Mouse (Mus musculus) urinary bladder, postnatal 25 days (tissue): ENCODE measurements at regions not wholly inside any gene's neighbourhood (a gene's known extent, or its start where the extent isn't known, plus 50 kb on each side); places are given as distances from the start of the nearest gene placed in this dataset.
A peak's percentile ranks its signal among the peaks of the same experiment; 100 is the strongest.
"Not testable (repeated sequence)": the region's sequence is repeated elsewhere in the genome, so short reads cannot be mapped to it uniquely, and the experiment has no call there.

ENCODE experiments used
- DNase-seq: peaks from one replicate; pipeline ENCODE4 v3.0.0; 2022; ENCODE audit warnings: low spot score

DNA sequence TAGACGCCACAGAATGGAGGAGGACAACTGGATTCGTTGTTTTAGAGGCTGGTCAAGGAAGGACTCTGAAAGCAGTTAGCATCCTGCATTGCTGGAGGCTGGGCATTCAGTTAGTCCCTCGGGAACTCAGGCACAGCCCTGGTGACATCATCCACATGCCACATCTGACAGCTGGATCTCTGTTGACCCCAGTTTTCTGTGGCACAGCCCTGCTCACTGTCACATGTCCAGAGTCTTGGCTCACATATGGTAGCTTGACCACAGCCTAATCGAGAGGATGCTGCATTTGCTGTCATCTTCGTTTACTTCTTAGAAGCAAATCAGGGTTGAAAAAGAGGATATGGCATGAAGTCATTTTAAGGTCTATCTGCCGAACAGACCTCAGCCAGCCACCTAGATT, 265.1 kb downstream of the Setd4 start:
- no peak for DNase-seq

DNA sequence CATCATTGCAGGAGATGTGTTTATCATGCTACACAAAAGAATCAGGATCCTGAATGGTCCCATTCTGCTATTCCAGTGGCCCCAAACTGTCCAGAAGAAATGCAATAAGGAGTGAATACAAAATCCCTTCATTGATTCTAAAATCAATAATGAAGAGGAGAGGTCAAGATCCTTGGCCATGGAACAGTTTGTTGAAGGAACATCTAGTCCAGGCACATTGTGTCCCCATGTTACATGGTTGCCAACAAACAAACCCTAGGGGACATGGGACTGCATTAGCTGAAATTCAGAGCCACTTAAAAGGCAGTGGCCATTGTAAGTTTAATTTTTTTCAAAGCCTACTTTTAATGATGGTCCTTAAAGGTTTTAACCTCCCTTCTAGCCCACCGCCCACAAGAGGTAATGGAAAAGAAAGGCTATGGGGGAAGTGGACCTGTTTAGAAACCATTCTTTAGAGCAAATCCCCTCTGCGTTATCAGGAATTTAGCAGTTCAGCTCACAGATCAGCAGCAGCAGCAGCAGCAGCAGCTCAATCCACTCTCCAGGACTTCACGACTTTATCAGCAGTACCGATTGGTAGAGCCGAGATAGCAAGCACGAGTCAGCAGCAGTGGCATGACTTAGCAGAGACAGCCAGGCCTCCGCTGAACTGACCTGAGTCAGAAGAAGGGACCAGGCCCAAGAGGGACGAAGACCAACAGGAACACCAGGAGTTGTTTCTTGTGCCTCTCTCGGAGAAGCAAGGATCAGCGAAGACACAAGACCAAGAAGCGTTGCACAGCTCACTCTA, 268.3 kb downstream of the Setd4 start:
- no peak for DNase-seq

- DNase-seq: no peak
Observed at GRCm38 (mm10) chr16:93333654-93334053, 270.2 kb downstream of the Setd4 start.

- no peak for DNase-seq
Observed at GRCm38 (mm10) chr16:93328680-93329395, 275.0 kb downstream of the Setd4 start.

GRCm38 (mm10) chr16:93324911-93325310, 279.0 kb downstream of the Setd4 start:
- DNase-seq: no peak

DNA sequence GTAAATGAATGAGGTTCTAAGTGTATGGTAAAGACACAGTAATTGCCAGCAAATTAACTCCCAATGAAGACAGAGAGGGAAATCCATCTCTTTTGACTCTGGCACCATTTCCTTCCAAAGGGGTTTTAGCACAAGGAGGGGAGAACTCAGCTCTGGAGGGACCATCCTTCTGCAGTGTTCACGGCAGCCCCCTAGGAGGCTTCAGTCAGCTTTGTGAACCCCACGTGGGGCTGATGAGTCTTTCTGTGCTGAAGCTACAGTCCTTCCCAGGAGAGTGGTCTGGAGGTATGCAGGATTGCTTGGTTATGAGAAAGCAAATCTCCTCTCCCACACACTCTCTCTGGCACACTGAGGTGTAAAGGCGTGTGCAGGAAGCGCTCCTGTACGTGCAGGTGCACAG, 280.7 kb downstream of the Setd4 start:
- no peak for DNase-seq

- DNase-seq: no peak
Observed at GRCm38 (mm10) chr16:93319581-93319980, 284.3 kb downstream of the Setd4 start.

- DNase-seq: no peak
Observed at GRCm38 (mm10) chr16:93311644-93312043, 292.2 kb downstream of the Setd4 start.

DNA sequence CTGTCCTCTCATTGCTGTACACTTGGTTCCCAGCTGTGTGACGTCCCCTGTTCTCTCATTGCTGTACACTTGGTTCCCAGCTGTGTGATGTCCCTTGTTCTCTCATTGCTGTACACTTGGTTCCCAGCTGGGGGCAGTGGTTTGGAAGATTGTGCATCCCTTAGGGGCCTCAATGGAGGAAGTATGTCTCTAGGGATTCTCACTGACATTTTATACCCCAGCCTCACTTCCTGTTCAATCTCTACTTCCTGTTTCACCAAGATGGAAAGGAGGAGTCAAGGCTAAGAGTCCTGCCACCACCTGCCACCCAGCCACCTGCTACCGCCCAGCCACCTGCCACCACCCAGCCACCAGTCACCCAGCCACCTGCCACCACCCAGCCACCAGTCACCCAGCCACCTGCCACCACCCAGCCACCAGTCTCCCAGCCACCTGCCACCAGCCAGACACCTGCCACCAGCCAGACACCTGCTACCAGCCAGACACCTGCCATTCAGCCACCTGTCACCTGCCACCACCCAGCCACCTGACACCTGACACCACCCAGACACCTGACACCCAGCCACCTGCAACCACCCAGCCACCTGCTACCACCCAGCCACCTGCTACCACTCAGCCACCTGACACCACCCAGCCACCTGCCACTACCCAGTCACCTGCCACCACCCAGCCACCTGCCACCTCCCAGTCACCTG, 295.1 kb downstream of the Setd4 start:
- DNase-seq: no peak

DNA sequence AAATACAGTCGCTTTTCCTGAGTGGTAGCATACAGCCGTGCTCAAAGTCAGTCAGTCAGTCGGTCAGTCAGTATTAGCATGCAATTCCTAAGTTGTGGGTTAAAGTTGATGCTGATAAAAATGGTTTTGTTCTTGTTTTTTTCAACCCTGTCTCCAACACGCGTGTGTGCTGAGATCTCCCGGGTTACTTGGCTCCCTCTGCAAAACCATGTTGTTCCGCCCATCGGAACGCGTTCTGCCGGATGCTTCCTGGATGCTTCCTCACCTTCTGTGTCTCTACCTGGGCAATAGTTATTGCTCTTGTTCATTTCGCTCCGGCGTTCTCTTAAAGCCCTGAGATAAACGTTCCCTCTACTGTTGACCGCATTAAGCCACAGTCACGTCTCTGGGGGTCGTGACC, 296.9 kb downstream of the Setd4 start:
- no peak for DNase-seq

GRCm38 (mm10) chr16:93306140-93306539, 297.7 kb downstream of the Setd4 start:
- DNase-seq: not testable (repeated sequence)

DNA sequence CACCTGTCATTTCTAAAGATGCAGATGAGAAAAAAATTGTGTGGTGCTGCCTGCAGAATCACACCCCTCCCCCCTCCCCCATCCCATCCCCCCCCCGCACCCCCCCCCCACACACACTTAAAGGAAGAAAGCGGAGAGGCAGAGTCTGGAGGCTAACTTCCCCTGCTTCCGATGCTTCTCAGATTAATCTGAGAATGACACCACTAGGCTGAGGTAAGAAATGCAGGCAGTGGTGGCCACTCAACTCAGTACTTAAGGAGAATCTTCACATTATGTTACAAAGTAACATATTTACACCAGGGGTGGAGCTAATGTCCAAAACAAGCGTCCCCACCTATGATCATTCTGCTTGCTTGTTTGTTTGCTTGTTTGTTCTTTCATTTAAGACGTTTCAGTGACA, 309.4 kb downstream of the Setd4 start:
- no peak for DNase-seq

- DNase-seq: peak; percentile 72
Observed at GRCm38 (mm10) chr16:93292965-93293653, 310.8 kb downstream of the Setd4 start.

DNA sequence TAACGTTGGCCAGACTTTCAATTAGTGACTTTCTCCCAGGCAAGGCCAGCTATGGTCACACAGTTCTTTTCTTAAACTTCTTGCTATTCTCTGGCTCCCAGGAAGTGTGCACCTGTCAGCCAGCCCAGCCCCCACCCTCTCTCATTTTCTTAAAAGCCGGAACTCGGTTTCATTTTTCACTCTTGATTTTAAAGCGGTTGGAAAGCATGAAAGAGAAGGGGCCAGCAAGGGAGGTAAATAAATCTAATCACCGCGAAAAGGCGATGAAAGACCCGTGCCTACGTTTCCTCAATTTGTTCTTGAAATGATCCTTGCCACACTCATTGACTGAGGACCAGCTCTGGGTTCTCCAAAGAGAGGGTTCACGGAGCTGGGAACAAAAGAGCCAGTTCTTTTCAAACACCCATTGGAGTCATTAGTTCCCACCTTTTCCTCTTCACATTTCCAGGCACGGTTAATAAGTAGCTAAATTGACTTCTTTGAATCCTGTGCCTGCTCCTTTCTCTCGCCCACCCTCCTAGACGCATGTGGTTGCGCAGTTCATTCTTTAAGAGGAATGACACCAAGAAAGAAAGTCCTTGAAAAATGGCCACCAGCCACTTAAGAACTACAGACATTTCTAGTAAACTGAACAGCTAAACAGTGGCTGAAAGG, 311.6 kb downstream of the Setd4 start:
- no peak for DNase-seq

DNA sequence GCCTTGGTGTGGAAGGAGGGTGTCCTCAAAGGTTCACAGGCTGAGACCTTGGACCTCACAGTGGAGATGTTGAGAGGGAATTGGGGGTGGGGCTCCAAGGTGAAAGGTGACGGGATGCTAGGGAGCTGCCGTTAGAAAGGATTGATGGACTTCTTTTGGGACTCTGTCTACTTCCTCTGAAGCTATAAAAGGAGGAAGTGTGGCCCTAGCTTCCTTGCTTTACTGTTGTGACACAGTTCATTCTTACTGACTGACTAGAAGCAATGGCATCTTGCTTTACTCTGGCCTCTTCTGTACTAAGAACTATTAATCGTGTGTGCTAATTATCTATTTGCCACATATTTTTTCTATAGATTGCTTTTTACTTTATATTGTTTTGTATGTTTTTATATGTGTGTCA, 315.8 kb downstream of the Setd4 start:
- no peak for DNase-seq

- no peak for DNase-seq
Observed at GRCm38 (mm10) chr16:93287520-93287919, 316.3 kb downstream of the Setd4 start.

GRCm38 (mm10) chr16:93286816-93287215, 317.0 kb downstream of the Setd4 start:
- DNase-seq: no peak

- no peak for DNase-seq
Observed at GRCm38 (mm10) chr16:93285191-93285590, 318.7 kb downstream of the Setd4 start.

DNA sequence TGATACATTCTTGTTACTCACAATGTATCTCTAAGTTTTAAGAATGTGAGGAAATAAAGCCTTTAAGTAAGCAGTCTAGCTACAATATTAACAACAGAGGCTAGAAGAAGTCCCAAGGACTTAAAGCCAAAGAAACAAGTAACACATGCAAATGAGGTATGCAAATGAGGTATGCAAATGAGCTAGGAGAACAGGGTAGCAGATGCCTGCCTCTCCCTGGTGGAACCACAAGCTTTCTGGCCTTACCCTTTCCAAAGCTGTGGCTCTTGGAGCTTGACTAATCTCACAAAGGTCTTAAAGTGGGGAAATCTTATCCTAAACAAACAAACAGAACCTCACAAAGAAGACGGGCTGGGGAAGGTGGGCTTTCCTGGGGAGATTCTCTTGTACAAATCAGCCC, 322.1 kb downstream of the Setd4 start:
- DNase-seq: no peak

GRCm38 (mm10) chr16:93272636-93273035, 331.2 kb downstream of the Setd4 start:
- DNase-seq: no peak

GRCm38 (mm10) chr16:93272146-93272545, 331.7 kb downstream of the Setd4 start:
- DNase-seq: no peak

GRCm38 (mm10) chr16:93264061-93264585, 339.7 kb downstream of the Setd4 start:
- no peak for DNase-seq
